Mouse (Mus musculus): Measurements from ENCODE around the gene Pim1. TPM values are rescaled to one million over a fixed set of nuclear protein-coding genes. Genes with fewer than 3 reads are reported as not detected.

The Pim1 gene
- polyA plus RNA-seq, 1 experiment from 2014 or later: 11.8 TPM

- Histone ChIP-seq H3K4me3 (ENCODE audit: low read length) (peak overlapping the region; percentile 65), H3K27me3 (replicated peaks; ENCODE audit: control insufficient read depth, insufficient read depth, low read length) (no peaks in the 10 kb centered on the region), H3K4me2 (ENCODE audit: low read depth, low read length) (peak overlapping the region; percentile 91), H3K9ac (ENCODE audit: low read depth, low read length) (peak overlapping the region; percentile 77), H3K9me3 (ENCODE audit: control insufficient read depth, low read length) (no peaks in the 10 kb centered on the region), H3K36me3 (ENCODE audit: control insufficient read depth, insufficient read depth, low read length) (no peaks in the 10 kb centered on the region), H3K27ac (ENCODE audit: low read length) (peak overlapping the region; percentile 90), H3K4me1 (ENCODE audit: control insufficient read depth, insufficient read depth, low read length) (peaks cover 11% of the 10 kb centered on the region)
- 6% methylated on average over 30 of the region's 30 CpGs for WGBS
- ATAC-seq: peak; percentile 6; the same call in 1 of the 2 replicates
Observed at GRCm38 (mm10) chr17:29488978-29489970, 1.3 kb upstream of the Pim1 start.

GRCm38 (mm10) chr17:29489971-29490712, 411 bp upstream of the Pim1 start:
- peaks cover 14% of the 10 kb centered on the region for H3K4me1 ChIP-seq (ENCODE audit: control insufficient read depth, insufficient read depth, low read length)
- no peaks in the 10 kb centered on the region; the same call in 1 of the 2 replicates for H3K36me3 ChIP-seq (ENCODE audit: control insufficient read depth, insufficient read depth, low read length)
- WGBS: under 1% methylated on average over 63 of the region's 68 CpGs
- peak; percentile 91 for ATAC-seq
- peak overlapping the region; percentile 91 for H3K4me2 ChIP-seq (ENCODE audit: low read depth, low read length)
- no peaks in the 10 kb centered on the region for H3K27me3 ChIP-seq (replicated peaks; ENCODE audit: control insufficient read depth, insufficient read depth, low read length)
- H3K9me3 ChIP-seq (ENCODE audit: control insufficient read depth, low read length): no peaks in the 10 kb centered on the region
- peak overlapping the region; percentile 92 for H3K4me3 ChIP-seq (ENCODE audit: low read length)
- peak overlapping the region; percentile 90 for H3K27ac ChIP-seq (ENCODE audit: low read length)
- peak overlapping the region; percentile 97 for H3K9ac ChIP-seq (ENCODE audit: low read depth, low read length)

- peak overlapping the region; percentile 90 for H3K27ac ChIP-seq (ENCODE audit: low read length)
- H3K27me3 ChIP-seq (replicated peaks; ENCODE audit: control insufficient read depth, insufficient read depth, low read length): no peaks in the 10 kb centered on the region
- WGBS: under 1% methylated on average over 48 of the region's 48 CpGs
Observed at GRCm38 (mm10) chr17:29491591-29492268, 1.2 kb downstream of the Pim1 start.

GRCm38 (mm10) chr17:29492269-29493191, 2.0 kb downstream of the Pim1 start:
- peaks cover 14% of the 10 kb centered on the region for H3K4me1 ChIP-seq (ENCODE audit: control insufficient read depth, insufficient read depth, low read length)
- peak overlapping the region; percentile 71 for H3K27ac ChIP-seq (ENCODE audit: low read length)
- WGBS: 1% methylated on average over 22 of the region's 22 CpGs
- ATAC-seq: no peak
- no peaks in the 10 kb centered on the region for H3K27me3 ChIP-seq (replicated peaks; ENCODE audit: control insufficient read depth, insufficient read depth, low read length)
- H3K4me2 ChIP-seq (ENCODE audit: low read depth, low read length): peak overlapping the region; percentile 83
- H3K9me3 ChIP-seq (ENCODE audit: control insufficient read depth, low read length): no peaks in the 10 kb centered on the region
- H3K36me3 ChIP-seq (ENCODE audit: control insufficient read depth, insufficient read depth, low read length): no peaks in the 10 kb centered on the region; the same call in 1 of the 2 replicates
- peak overlapping the region; percentile 92 for H3K4me3 ChIP-seq (ENCODE audit: low read length)
- H3K9ac ChIP-seq (ENCODE audit: low read depth, low read length): peak overlapping the region; percentile 97

More at GRCm38 (mm10) chr17:29491591-29492268, 1.2 kb downstream of the Pim1 start:
- Histone ChIP-seq H3K4me3 (ENCODE audit: low read length) (peak overlapping the region; percentile 92), H3K9ac (ENCODE audit: low read depth, low read length) (peak overlapping the region; percentile 97), H3K36me3 (ENCODE audit: control insufficient read depth, insufficient read depth, low read length) (no peaks in the 10 kb centered on the region; the same call in 1 of the 2 replicates), H3K4me2 (ENCODE audit: low read depth, low read length) (peak overlapping the region; percentile 83), H3K4me1 (ENCODE audit: control insufficient read depth, insufficient read depth, low read length) (peaks cover 14% of the 10 kb centered on the region), H3K9me3 (ENCODE audit: control insufficient read depth, low read length) (no peaks in the 10 kb centered on the region)
- 0 out of 2 replicates have a peak, but pooled peaks have one; percentile 0 for ATAC-seq

GRCm38 (mm10) chr17:29493461-29493980, 3.0 kb downstream of the Pim1 start:
- ATAC-seq: no peak
- Histone ChIP-seq H3K4me2 (ENCODE audit: low read depth, low read length) (peak overlapping the region; percentile 83; the same call in 1 of the 2 replicates), H3K4me1 (ENCODE audit: control insufficient read depth, insufficient read depth, low read length) (peaks cover 13% of the 10 kb centered on the region), H3K36me3 (ENCODE audit: control insufficient read depth, insufficient read depth, low read length) (no peaks in the 10 kb centered on the region; the same call in 1 of the 2 replicates), H3K27ac (ENCODE audit: low read length) (no peak overlapping the region), H3K9ac (ENCODE audit: low read depth, low read length) (no peak overlapping the region; the same call in 1 of the 2 replicates), H3K27me3 (replicated peaks; ENCODE audit: control insufficient read depth, insufficient read depth, low read length) (no peaks in the 10 kb centered on the region), H3K9me3 (ENCODE audit: control insufficient read depth, low read length) (no peaks in the 10 kb centered on the region), H3K4me3 (ENCODE audit: low read length) (peak overlapping the region; percentile 92; the same call in 1 of the 2 replicates)
- WGBS: 75% methylated on average over 11 of the region's 11 CpGs

- WGBS: 73% methylated on average over 10 of the region's 10 CpGs
- Histone ChIP-seq H3K4me1 (ENCODE audit: control insufficient read depth, insufficient read depth, low read length) (peaks cover 9% of the 10 kb centered on the region), H3K4me2 (ENCODE audit: low read depth, low read length) (no peak overlapping the region), H3K9me3 (ENCODE audit: control insufficient read depth, low read length) (no peaks in the 10 kb centered on the region), H3K27ac (ENCODE audit: low read length) (no peak overlapping the region), H3K36me3 (ENCODE audit: control insufficient read depth, insufficient read depth, low read length) (no peaks in the 10 kb centered on the region; the same call in 1 of the 2 replicates), H3K4me3 (ENCODE audit: low read length) (no peak overlapping the region), H3K27me3 (replicated peaks; ENCODE audit: control insufficient read depth, insufficient read depth, low read length) (no peaks in the 10 kb centered on the region), H3K9ac (ENCODE audit: low read depth, low read length) (0 out of 2 replicates have a peak overlapping the region, but pooled peaks have one; percentile 4)
- ATAC-seq: no peak
Observed at GRCm38 (mm10) chr17:29494062-29494731, 3.6 kb downstream of the Pim1 start.

- H3K9ac ChIP-seq (ENCODE audit: low read depth, low read length): 0 out of 2 replicates have a peak overlapping the region, but pooled peaks have one; percentile 4
- no peak overlapping the region for H3K27ac ChIP-seq (ENCODE audit: low read length)
- H3K36me3 ChIP-seq (ENCODE audit: control insufficient read depth, insufficient read depth, low read length): no peaks in the 10 kb centered on the region; the same call in 1 of the 2 replicates
- no peak for ATAC-seq
- H3K9me3 ChIP-seq (ENCODE audit: control insufficient read depth, low read length): no peaks in the 10 kb centered on the region
- WGBS: 63% methylated on average over 7 of the region's 8 CpGs
- no peaks in the 10 kb centered on the region for H3K27me3 ChIP-seq (replicated peaks; ENCODE audit: control insufficient read depth, insufficient read depth, low read length)
- H3K4me3 ChIP-seq (ENCODE audit: low read length): no peak overlapping the region
- peaks cover 9% of the 10 kb centered on the region for H3K4me1 ChIP-seq (ENCODE audit: control insufficient read depth, insufficient read depth, low read length)
- H3K4me2 ChIP-seq (ENCODE audit: low read depth, low read length): no peak overlapping the region
Observed at GRCm38 (mm10) chr17:29494732-29495076, 4.2 kb downstream of the Pim1 start.

Data from intestine, embryonic 16.5 days (tissue).